Mouse (Mus musculus): ENCODE measurements around the gene Foxq1. TPM values are rescaled to one million over a fixed set of nuclear protein-coding genes. Genes with fewer than 3 reads are reported as not detected.

Foxq1 gene
- polyA plus RNA-seq, 1 experiment = not detected

DNA sequence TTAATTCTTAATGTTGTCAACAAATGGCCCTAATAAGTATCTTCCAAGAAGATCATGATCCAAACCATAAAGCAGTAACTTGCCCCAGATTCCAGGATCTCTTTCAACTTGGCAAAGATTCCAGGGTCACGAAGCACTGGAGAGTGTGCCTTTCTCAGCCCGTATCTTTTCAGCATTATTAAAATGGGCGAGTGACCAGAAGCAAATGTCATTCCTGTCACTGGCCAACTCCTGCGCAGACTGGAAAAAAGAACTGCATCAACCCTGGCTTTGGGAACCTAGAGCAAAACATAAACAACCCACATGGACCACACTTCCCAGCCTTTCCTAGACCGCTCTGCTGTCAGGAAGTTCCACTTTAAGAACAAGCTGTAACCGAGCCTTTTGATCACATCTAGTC, 8.5 kb downstream of the Foxq1 start:
- Histone ChIP-seq H3K4me3 (ENCODE audit: insufficient read depth, low read depth, low read length) (no peak overlapping the region), H3K27ac (ENCODE audit: insufficient read depth, low read depth, low read length) (no peak overlapping the region), H3K4me1 (ENCODE audit: control insufficient read depth, insufficient read depth, low read length) (peaks cover 6% of the 10 kb centered on the region; the same call in 1 of the 2 replicates)
- 42% methylated on average over 6 of the region's 6 CpGs for WGBS
- no peak for TF ChIP-seq POLR2A (IDR thresholded peaks at IDR 0.05; ENCODE audit: insufficient read depth, low read depth, low read length)
- no peak for TF ChIP-seq CTCF (IDR thresholded peaks at IDR 0.05; ENCODE audit: insufficient read depth, low read depth, low read length)

DNA sequence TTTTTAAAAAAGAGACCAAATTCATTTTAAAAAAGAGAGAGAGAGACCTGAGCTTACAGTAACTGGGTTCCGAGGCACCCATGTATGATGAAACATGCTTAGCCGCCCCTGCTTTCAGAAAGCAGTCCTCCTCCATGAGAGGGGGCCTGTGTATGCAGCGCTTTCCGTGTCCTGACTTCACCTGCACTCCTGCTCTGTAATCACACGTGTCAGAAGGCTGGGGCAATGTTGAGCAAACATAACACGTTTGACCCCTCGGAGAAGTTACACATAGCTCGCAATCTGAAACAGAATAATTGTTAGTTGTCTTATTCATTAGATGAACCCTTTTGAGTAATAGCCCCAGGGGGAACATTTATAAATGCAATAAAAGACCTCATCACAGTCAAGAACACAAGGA, 11.2 kb downstream of the Foxq1 start:
- TF ChIP-seq CTCF (IDR thresholded peaks at IDR 0.05; ENCODE audit: insufficient read depth, low read depth, low read length) (no peak), POLR2A (IDR thresholded peaks at IDR 0.05; ENCODE audit: insufficient read depth, low read depth, low read length) (no peak)
- WGBS = 81% methylated on average over 8 of the region's 8 CpGs
- Histone ChIP-seq H3K4me1 (ENCODE audit: control insufficient read depth, insufficient read depth, low read length) (no peaks in the 10 kb centered on the region), H3K27ac (ENCODE audit: insufficient read depth, low read depth, low read length) (no peak overlapping the region), H3K4me3 (ENCODE audit: insufficient read depth, low read depth, low read length) (no peak overlapping the region)

DNA sequence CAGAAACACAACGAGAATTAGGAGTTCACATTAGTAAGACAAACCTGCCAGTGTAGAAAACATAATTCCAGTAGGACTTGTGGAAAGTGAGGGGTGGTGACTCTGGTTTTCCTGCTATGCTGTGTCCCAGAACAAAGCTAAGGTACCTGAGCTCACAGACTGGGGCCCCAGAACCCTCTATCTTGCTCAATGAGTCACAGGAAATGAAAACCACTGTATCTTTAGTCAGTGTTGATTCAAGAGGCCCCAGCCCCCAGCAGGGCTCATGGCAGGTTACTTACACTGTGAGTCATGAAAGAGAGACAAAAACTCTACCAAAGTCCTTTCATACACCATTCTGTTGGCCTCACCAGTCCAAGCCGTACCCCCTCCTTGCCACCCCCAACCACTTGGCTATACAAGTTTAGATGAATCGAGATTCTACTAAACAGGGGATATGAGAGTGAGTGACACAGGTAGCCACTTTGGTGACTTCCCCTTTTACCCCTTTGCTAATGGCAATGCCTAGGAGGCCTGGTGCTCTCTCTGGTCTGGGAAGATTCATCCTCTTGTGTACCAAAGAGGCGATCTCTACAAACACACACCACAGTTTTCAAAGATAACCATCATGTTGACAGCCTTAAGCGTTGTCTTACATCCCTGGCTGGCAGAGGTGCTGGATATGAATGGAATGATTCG, 11.8 kb downstream of the Foxq1 start:
- no peaks in the 10 kb centered on the region for H3K4me1 ChIP-seq (ENCODE audit: control insufficient read depth, insufficient read depth, low read length)
- H3K4me3 ChIP-seq (ENCODE audit: insufficient read depth, low read depth, low read length) = no peak overlapping the region
- H3K27ac ChIP-seq (ENCODE audit: insufficient read depth, low read depth, low read length) = no peak overlapping the region
- WGBS = 82% methylated on average over 6 of the region's 6 CpGs
- TF ChIP-seq POLR2A (IDR thresholded peaks at IDR 0.05; ENCODE audit: insufficient read depth, low read depth, low read length) = no peak
- no peak for TF ChIP-seq CTCF (IDR thresholded peaks at IDR 0.05; ENCODE audit: insufficient read depth, low read depth, low read length)

DNA sequence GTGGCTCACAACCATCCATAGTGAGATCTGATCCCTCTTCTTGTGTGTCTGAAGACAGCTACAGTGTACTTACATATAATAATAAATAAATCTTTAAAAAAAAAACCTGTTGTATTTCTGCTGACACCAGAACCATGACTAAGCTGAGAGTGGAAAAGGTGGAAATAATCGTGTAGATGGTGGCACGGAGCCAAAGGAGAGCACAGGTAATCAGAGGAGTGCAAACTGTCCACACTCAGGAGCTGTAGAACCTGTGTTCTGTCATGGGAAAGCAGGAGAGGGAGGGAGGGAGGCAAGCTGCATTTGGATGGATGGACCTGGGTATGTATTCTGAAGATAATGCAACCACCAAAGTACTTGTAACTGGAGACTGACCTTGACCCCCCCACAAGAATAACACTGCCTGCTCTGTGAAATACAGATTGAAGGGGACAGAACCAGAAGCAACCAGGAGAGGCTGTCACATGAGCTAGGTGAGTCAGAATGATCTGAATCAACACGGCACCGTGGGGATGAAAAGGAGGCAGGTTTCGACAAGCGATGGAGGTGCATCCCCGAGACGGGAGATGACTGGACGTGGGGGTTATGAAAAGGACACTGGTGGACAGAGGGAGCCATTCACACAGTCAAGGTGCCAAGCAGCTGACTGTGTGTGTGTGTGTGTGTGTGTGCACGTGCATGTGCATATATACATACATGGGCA, 17.0 kb downstream of the Foxq1 start:
- H3K4me1 ChIP-seq (ENCODE audit: control insufficient read depth, insufficient read depth, low read length) = peaks cover 3% of the 10 kb centered on the region; the same call in 1 of the 2 replicates
- 94% methylated on average over 10 of the region's 10 CpGs for whole genome bisulfite sequencing
- H3K27ac ChIP-seq (ENCODE audit: insufficient read depth, low read depth, low read length) = no peak overlapping the region
- no peak overlapping the region for H3K4me3 ChIP-seq (ENCODE audit: insufficient read depth, low read depth, low read length)
- no peak for TF ChIP-seq POLR2A (IDR thresholded peaks at IDR 0.05; ENCODE audit: insufficient read depth, low read depth, low read length)
- TF ChIP-seq CTCF (IDR thresholded peaks at IDR 0.05; ENCODE audit: insufficient read depth, low read depth, low read length) = no peak

DNA sequence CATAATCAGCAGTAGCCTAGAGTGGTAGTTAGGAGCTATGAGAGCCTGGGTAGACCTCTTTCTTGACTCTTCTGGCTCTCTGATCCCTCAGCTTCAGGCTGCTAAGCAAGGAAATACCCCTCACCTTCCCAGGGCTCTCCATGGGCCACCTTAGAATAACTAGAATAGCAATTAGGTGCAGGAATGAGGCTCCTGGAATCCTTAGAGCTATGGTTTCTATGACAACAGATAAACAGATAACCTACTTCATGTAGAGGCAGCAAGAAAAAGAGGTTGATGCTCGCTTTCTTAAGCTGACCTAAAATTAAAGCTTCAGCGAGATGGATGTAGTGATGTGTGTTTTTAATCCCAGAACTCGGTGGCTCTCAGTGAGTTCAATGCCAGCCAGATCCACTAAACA, 18.7 kb downstream of the Foxq1 start:
- WGBS = 86% methylated on average over 3 of the region's 3 CpGs
- Histone ChIP-seq H3K4me3 (ENCODE audit: insufficient read depth, low read depth, low read length) (no peak overlapping the region), H3K4me1 (ENCODE audit: control insufficient read depth, insufficient read depth, low read length) (peaks cover 7% of the 10 kb centered on the region), H3K27ac (ENCODE audit: insufficient read depth, low read depth, low read length) (no peak overlapping the region)
- TF ChIP-seq POLR2A (IDR thresholded peaks at IDR 0.05; ENCODE audit: insufficient read depth, low read depth, low read length) = no peak
- no peak for TF ChIP-seq CTCF (IDR thresholded peaks at IDR 0.05; ENCODE audit: insufficient read depth, low read depth, low read length)

DNA sequence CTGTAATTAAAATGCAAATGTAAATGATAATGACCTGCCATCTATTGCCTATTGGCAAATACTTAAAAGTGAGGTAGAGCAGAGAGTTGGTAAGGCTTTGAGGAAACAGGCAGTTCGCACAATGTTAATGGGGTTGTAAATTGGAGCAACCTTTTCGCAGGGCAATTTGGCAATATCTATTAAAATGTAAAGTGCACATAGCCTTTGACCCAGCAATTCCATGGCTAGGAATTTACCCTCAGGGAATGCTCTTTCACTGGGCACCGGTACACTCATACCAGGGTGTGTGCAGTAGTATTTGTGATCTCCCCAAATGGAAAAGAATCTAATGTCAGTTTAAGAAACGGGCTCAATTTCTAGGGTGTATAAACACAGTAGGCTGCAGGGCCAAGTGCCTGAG, 20.8 kb downstream of the Foxq1 start:
- Histone ChIP-seq H3K27ac (ENCODE audit: insufficient read depth, low read depth, low read length) (no peak overlapping the region), H3K4me3 (ENCODE audit: insufficient read depth, low read depth, low read length) (no peak overlapping the region), H3K4me1 (ENCODE audit: control insufficient read depth, insufficient read depth, low read length) (peaks cover 7% of the 10 kb centered on the region)
- WGBS = 83% methylated on average over 4 of the region's 4 CpGs
- no peak for TF ChIP-seq POLR2A (IDR thresholded peaks at IDR 0.05; ENCODE audit: insufficient read depth, low read depth, low read length)
- TF ChIP-seq CTCF (IDR thresholded peaks at IDR 0.05; ENCODE audit: insufficient read depth, low read depth, low read length) = no peak

DNA sequence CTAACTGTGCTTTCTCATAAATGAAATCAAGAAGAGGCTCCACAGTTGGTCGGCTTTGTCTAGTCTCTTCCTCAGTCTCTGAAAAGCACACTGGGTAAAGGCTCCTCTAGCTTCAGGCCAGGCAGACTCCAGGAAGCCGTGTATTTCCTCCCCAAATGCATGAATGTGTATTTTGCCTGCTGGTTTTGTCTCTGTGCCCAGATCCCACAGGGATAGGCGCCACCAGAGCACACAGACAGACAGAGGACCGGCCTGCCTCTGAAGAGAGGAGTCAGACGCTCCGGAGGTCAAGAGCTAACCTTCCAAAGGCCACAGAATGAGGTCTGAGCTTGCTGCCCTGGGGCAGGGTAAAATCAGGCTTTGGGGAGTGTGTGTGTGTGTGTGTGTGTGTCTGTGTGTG, 21.6 kb downstream of the Foxq1 start:
- WGBS = 53% methylated on average over 6 of the region's 6 CpGs
- Histone ChIP-seq H3K4me1 (ENCODE audit: control insufficient read depth, insufficient read depth, low read length) (peaks cover 7% of the 10 kb centered on the region), H3K4me3 (ENCODE audit: insufficient read depth, low read depth, low read length) (no peak overlapping the region), H3K27ac (ENCODE audit: insufficient read depth, low read depth, low read length) (no peak overlapping the region)
- TF ChIP-seq CTCF (IDR thresholded peaks at IDR 0.05; ENCODE audit: insufficient read depth, low read depth, low read length) (no peak), POLR2A (IDR thresholded peaks at IDR 0.05; ENCODE audit: insufficient read depth, low read depth, low read length) (no peak)

DNA sequence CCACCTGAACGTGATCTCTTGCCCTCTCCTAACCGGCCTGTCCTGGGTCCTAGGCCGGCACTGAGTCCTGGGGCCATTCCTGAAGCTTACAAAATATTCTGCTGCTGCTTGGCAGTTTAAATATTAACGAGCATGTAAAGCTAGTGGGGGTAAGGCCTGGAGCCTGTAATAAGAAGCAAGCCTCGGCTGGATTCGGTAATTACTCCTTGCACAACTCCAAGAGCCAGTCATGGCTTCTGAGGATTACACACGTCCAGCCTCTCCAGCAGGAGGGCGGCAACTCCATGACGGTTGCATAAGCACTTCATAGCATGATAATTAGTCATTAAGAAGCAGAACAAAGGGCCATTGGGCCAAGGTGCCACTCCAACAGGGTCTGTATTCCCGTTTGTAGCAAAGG, 22.5 kb downstream of the Foxq1 start:
- no peak overlapping the region for H3K4me3 ChIP-seq (ENCODE audit: insufficient read depth, low read depth, low read length)
- no peak overlapping the region for H3K27ac ChIP-seq (ENCODE audit: insufficient read depth, low read depth, low read length)
- H3K4me1 ChIP-seq (ENCODE audit: control insufficient read depth, insufficient read depth, low read length) = peaks cover 7% of the 10 kb centered on the region
- no peak for TF ChIP-seq CTCF (IDR thresholded peaks at IDR 0.05; ENCODE audit: insufficient read depth, low read depth, low read length)
- no peak for TF ChIP-seq POLR2A (IDR thresholded peaks at IDR 0.05; ENCODE audit: insufficient read depth, low read depth, low read length)
- 40% methylated on average over 10 of the region's 10 CpGs for WGBS

DNA sequence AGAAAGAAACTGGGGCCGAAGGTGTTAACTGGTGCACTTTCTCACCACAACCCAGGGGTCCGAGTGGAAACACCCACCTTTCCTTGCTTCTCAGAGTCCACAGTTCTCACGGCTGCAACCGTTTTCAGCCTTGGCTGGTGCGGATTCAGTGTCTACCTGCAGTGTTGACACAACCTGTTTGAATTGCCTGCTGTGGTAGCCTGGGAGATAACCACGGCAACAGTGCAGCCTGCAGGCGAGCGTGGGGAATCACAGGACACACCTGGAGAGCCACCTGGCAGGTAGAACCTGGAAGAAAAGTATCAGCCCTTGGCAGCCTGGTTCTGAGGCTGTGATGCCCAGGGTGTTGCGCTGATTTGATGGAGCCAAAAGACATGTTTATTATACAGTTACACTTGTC, 23.9 kb downstream of the Foxq1 start:
- Histone ChIP-seq H3K4me1 (ENCODE audit: control insufficient read depth, insufficient read depth, low read length) (peaks cover 7% of the 10 kb centered on the region), H3K4me3 (ENCODE audit: insufficient read depth, low read depth, low read length) (no peak overlapping the region), H3K27ac (ENCODE audit: insufficient read depth, low read depth, low read length) (no peak overlapping the region)
- no peak for TF ChIP-seq POLR2A (IDR thresholded peaks at IDR 0.05; ENCODE audit: insufficient read depth, low read depth, low read length)
- TF ChIP-seq CTCF (IDR thresholded peaks at IDR 0.05; ENCODE audit: insufficient read depth, low read depth, low read length) = no peak
- WGBS = 74% methylated on average over 9 of the region's 9 CpGs

All from olfactory bulb, adult 2 months (tissue).